Mouse (Mus musculus): ENCODE data around the gene Aloxe3.
A peak's percentile ranks its signal among the peaks of the same experiment; 100 is the strongest.

The Aloxe3 gene

GRCm38 (mm10) chr11:69125041-69125851, 450 bp upstream of the Aloxe3 start:
- DNase-seq (ENCODE audit: low spot score) = peak; percentile 88

DNA sequence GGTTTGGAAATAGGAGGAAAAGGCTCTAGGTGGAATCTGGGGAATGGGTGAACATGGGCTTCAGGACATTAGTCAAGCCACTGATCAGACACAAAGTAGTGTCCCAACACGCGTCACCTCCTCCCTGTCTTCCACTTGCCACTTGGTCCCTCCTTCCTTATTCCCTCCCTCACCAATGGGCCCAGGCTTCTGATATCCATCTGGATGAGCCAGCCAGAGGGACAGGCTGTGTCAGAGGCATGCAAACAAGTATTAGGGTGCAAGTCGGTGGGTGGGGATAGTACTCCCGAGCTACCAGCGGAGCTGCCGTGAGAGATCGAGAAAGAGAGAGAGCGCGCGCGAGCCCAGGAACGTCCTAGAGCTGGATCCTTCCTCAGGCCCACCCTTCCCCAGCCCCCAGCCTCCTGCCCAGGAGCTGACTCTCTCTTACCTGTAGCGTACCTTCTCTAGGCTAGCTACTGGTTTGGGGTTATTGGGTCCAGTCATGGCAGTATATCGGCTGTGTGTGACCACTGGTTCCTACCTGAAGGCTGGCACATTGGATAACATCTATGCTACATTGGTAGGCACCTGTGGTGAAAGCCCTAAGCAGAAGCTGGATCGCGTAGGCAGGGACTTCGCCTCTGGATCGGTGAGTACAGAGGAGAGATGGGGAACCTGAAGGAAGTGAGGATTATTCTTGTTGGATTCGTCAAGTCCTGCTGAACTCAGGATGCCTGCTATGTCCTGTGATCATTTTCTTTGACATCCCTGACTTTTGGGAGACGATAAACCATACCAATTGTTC, 416 bp downstream of the Aloxe3 start:
- DNase-seq (ENCODE audit: low spot score) = no peak

DNA sequence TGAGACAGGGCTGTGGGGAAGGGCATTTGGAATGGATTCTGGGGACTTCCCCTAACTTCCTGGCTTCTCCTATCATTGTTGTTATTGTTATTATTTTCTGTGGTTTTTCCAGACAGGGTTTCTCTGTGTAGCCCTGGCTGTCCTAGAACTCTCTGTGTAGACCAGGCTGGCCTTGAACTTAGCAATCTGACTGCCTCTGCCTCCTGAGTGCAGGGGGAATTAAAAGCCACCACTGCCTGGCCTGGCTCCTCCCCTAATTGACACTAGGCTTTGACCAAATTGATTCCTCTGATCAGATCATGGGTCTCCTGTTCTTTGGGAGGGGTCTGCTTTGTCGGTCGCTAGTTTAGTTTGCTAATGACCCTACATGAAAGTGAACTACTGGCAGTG, 1.0 kb downstream of the Aloxe3 start:
- no peak for DNase-seq (ENCODE audit: low spot score)

DNA sequence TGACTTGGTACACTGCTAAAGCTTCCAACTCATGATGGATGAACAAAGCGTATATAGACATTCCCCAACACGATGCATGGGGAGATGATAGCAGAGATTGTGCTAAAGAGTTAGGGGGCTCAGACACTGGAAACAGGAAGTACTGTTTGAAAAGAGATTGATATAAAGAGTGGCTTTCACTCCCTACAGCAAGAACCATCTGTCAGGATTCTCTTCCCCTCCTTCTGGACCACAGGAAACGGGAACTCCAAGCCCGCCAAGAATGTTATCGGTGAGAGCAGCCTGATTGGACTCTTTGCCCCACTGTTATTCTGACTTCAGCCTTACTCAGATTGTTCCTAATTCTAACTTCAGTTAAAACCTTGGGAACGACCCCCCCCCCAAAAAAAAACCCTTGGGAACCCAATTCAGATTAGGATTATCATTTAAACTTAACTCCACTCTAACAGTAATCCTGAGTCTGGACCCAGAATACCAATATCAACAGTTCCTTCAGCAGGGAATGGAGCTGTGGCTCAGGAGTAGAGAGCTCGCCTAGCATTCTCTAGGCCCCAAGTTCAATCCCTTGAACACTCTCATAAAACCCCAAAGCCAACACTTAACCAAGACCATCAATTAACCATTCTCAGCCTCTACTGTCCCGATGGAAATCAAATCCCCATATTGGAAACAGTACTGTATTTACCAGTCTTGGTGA, 2.9 kb downstream of the Aloxe3 start:
- DNase-seq (ENCODE audit: low spot score) = no peak

DNA sequence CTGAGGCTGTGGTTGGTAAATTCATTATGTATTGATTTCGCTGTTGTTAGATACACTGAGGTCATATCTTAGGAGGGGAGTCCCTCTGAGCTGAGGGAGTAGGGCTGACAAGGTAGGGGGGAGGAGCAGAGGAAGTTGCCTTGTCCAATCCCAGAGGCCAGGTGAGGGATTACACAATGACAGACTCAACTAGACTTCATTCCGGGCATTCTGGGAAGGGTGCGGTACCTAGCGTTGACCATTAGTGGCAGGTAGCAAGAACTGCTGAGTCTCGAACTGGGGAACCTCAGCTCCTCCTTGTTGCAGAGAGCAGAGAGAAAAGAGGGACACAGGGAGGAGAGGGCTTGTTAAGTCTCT, 7.8 kb downstream of the Aloxe3 start:
- no peak for DNase-seq (ENCODE audit: low spot score)

GRCm38 (mm10) chr11:69133923-69134621, 8.4 kb downstream of the Aloxe3 start:
- no peak for DNase-seq (ENCODE audit: low spot score)

GRCm38 (mm10) chr11:69134622-69134968, 8.9 kb downstream of the Aloxe3 start:
- DNase-seq (ENCODE audit: low spot score) = no peak

DNA sequence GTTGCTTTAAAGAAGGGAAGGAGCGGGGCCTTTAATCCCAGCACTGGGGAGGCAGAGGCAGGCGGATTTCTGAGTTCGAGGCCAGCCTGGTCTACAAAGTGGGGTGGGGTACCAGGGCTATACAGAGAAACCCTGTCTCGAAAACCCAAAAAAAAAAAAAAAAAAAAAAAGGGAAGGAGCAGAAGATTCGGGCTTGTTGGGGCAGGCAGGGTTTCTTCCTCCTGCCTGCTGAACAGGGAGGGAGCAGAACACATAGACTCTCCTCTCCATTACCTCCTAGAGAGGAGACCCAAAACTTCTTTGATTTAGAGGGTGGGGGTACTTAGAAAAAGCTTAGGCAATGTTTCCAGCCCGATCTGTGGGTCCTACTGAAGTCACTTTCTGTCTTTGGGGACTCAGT, 9.7 kb downstream of the Aloxe3 start:
- no peak for DNase-seq (ENCODE audit: low spot score)

DNA sequence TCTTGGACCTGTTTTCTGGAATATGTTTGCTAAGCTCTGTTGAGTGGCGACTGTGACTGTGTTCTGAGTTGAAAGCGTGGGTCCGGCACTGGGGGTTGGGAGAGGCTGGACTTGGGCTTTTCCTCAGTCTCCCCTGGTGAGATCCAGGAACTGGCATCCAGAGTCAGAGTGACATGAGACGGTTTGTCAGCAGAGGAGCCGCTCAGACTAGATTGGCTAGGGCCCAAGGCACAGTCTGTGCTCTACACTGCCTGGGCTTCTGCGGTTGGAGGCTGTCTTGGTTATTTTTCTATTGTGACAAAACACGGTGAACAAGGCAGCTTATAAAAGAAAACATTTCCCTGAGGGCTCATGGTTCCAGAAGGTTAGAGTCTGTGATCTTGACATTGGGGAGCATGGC, 21.9 kb downstream of the Aloxe3 start:
- no peak for DNase-seq (ENCODE audit: low spot score)

GRCm38 (mm10) chr11:69148451-69148960, 22.8 kb downstream of the Aloxe3 start:
- DNase-seq (ENCODE audit: low spot score) = peak; percentile 22

DNA sequence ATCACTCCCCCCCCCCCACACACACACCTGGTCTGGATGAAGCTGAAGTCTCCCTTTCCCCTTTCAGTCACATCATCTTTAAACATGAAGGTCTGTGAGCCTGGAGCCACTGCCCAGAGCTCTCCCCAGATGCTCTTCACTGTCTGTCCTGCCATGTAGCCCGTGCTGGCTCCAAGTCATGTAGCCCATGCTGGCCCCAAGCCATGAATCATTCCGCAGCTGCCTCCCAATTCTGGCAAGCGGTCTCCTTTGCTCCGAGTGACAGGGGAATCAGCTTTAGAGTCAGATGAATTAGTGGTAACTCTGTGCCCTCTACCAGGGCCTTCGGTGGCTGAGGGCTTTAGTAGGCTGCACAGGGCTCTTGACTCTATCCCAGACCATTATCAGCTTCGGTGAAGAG, 24.0 kb downstream of the Aloxe3 start:
- no peak for DNase-seq (ENCODE audit: low spot score)

- peak; percentile 55 for DNase-seq (ENCODE audit: low spot score)
Measured at GRCm38 (mm10) chr11:69150444-69150843, 24.7 kb downstream of the Aloxe3 start.

- DNase-seq (ENCODE audit: low spot score) = no peak
Measured at GRCm38 (mm10) chr11:69151004-69151403, 25.3 kb downstream of the Aloxe3 start.

GRCm38 (mm10) chr11:69153831-69154230, 28.1 kb downstream of the Aloxe3 start:
- DNase-seq (ENCODE audit: low spot score) = no peak

GRCm38 (mm10) chr11:69155351-69155750, 29.7 kb downstream of the Aloxe3 start:
- DNase-seq (ENCODE audit: low spot score) = no peak

- DNase-seq (ENCODE audit: low spot score) = no peak
Measured at GRCm38 (mm10) chr11:69156800-69157199, 31.1 kb downstream of the Aloxe3 start, which contains the start of gene Alox12b. Alox12b (plus strand) TSS chr11:69156989.

DNA sequence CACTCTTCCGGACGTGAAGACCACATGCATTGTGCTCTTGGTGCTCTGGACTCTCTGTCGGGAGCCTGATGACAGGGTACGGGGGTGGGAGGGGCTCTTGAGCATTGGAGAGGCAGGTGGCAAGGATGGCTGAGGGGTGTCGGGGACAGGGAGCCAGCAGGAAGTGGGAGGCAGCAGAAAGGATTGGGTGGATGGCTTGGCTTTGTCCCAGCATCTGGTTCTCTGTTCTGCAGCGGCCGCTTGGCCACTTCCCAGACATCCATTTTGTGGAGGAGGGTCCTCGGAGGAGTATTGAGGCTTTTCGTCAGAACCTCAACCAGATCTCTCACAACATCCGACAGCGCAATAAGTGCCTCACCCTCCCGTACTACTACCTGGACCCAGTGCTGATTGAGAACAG, 43.6 kb downstream of the Aloxe3 start:
- no peak for DNase-seq (ENCODE audit: low spot score)

DNA sequence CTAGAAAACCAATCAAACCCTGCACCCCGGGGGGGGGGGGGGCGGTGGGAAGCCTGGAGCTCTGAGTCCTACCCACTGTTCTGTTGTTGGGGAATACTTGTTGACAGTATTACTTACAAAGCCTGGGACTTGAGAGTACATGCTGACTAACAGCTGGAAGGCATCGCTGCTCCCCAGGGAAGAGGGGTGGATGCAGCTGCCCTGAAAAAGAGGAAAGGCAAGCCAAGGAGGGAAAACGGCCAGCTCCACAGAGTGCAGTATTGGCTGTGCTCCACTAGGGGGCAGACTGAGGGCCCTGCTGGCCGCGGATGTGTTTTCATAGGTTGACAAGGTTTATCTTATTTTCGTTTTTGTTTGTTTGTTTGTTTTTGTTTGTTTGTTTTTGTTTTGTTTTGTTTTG, 45.9 kb downstream of the Aloxe3 start:
- DNase-seq (ENCODE audit: low spot score) = peak; percentile 89

DNA sequence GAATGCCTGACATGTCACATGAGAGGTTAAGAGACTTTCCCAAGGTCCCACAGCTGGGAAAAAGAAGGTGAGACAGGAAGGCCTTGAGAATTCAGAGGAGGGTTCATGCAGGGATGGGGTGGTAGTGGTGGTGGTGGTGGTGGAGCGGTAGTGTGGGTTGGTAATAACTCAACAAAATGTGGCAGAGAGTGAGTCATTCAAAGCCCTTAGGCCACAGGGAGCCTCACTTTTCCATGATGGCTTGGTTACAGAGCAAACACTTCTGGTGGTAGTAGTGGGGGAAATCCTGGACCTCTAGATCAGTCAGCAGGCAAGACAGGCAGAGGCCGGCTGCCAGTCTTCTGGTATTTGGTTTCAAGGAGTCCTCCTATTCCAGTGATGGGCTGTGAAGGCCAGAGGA, 46.9 kb downstream of the Aloxe3 start:
- DNase-seq (ENCODE audit: low spot score) = no peak

GRCm38 (mm10) chr11:69174722-69175121, 49.0 kb downstream of the Aloxe3 start:
- no peak for DNase-seq (ENCODE audit: low spot score)

GRCm38 (mm10) chr11:69178525-69178924, 52.8 kb downstream of the Aloxe3 start:
- no peak for DNase-seq (ENCODE audit: low spot score)

GRCm38 (mm10) chr11:69179512-69179911, 53.8 kb downstream of the Aloxe3 start:
- DNase-seq (ENCODE audit: low spot score) = no peak

Measured in adipocyte (in vitro differentiated cells).